Mouse (Mus musculus) embryonic facial prominence, embryonic 13.5 days (tissue): ENCODE data around the gene Elf4. TPM values are rescaled to one million over a fixed set of nuclear protein-coding genes. Genes with fewer than 3 reads are reported as not detected.
"Not testable (repeated sequence)": the region's sequence is repeated elsewhere in the genome, so short reads cannot be mapped to it uniquely, and the experiment has no call there.

Experiments used
- ATAC-seq: fragments of 200-750 bp; cut with Nextera tagmentation; 2 replicates; pipeline ENCODE4 v1.8.0; 2017; ENCODE audit warnings: low read depth; ENCODE audit not compliant: insufficient number of reproducible peaks, insufficient read depth, low FRiP score, low TSS enrichment
- H3K27ac ChIP-seq: fragments of 300-500 bp; sonication (generic); 2 replicates; pipeline ENCODE4 v1.5.1; 2015; ENCODE audit warnings: moderate library complexity, mild to moderate bottlenecking, inconsistent platforms
- H3K27me3 ChIP-seq: fragments of 300-500 bp; sonication (generic); 2 replicates; pipeline ENCODE4 v1.6.1; 2015; ENCODE audit warnings: mild to moderate bottlenecking, inconsistent platforms
- H3K36me3 ChIP-seq: fragments of 300-500 bp; sonication (generic); 2 replicates; pipeline ENCODE4 v1.6.1; 2015; ENCODE audit warnings: mild to moderate bottlenecking, inconsistent platforms
- H3K4me1 ChIP-seq: fragments of 300-500 bp; sonication (generic); 2 replicates; pipeline ENCODE4 v1.6.1; 2015; ENCODE audit warnings: inconsistent platforms
- H3K4me2 ChIP-seq: fragments of 300-500 bp; sonication (generic); 2 replicates; pipeline ENCODE4 v1.6.1; 2015; ENCODE audit warnings: moderate library complexity, mild to moderate bottlenecking, inconsistent platforms
- H3K4me3 ChIP-seq: fragments of 300-500 bp; sonication (generic); 2 replicates; pipeline ENCODE4 v1.5.1; 2015; ENCODE audit warnings: mild to moderate bottlenecking, inconsistent platforms
- H3K9ac ChIP-seq: fragments of 300-500 bp; sonication (generic); 2 replicates; pipeline ENCODE4 v1.6.1; 2015; ENCODE audit warnings: mild to moderate bottlenecking, inconsistent platforms
- H3K9me3 ChIP-seq: fragments of 300-500 bp; sonication (generic); 2 replicates; pipeline ENCODE4 v1.6.1; 2016; ENCODE audit warnings: inconsistent platforms
- WGBS: fragments of 180-500 bp; shearing (Covaris S2); methylation state at CpG from one replicate; pipeline ENCODE4 v1.1.7; 2015; ENCODE audit warnings: mixed read lengths; 5-methylcytosine and 5-hydroxymethylcytosine counted together
- polyA plus RNA-seq: library from polyadenylated mRNA; unstranded; fragments of >200 nt; fragmentation: Nextera tagmentation; extraction: Ambion mirVana; gene quantifications from 2 replicates; pipeline ENCODE4 v1.2.1, GENCODE M21; 2015

The Elf4 gene
- polyA plus RNA-seq, 1 experiment from 2014 or later, result 4.5 TPM

GRCm38 (mm10) chrX:48455018-48455417 lies 7.9 kb downstream of the Elf4 start:
- no peak overlapping the region for H3K9ac ChIP-seq
- WGBS, result 55% methylated on average over 9 of the region's 9 CpGs
- H3K4me2 ChIP-seq, result peak overlapping the region; percentile 58
- no peak overlapping the region for H3K27ac ChIP-seq
- ATAC-seq, result no peak
- no peaks in the 10 kb centered on the region for H3K36me3 ChIP-seq
- no peaks in the 10 kb centered on the region for H3K4me1 ChIP-seq
- H3K27me3 ChIP-seq, result peaks cover 17% of the 10 kb centered on the region
- no peaks in the 10 kb centered on the region for H3K9me3 ChIP-seq
- H3K4me3 ChIP-seq, result no peak overlapping the region

GRCm38 (mm10) chrX:48454495-48454878 lies 8.4 kb downstream of the Elf4 start:
- peak overlapping the region; percentile 72 for H3K9ac ChIP-seq

GRCm38 (mm10) chrX:48453736-48454494 lies 9.0 kb downstream of the Elf4 start:
- 26% methylated on average over 50 of the region's 91 CpGs for WGBS
- Histone ChIP-seq H3K27me3 (peaks cover 17% of the 10 kb centered on the region), H3K4me1 (no peaks in the 10 kb centered on the region), H3K9me3 (no peaks in the 10 kb centered on the region), H3K36me3 (no peaks in the 10 kb centered on the region), H3K9ac (peak overlapping the region; percentile 72), H3K4me2 (peak overlapping the region; percentile 58), H3K4me3 (peak overlapping the region; percentile 52), H3K27ac (no peak overlapping the region)
- ATAC-seq, result peak; percentile 84

More at GRCm38 (mm10) chrX:48454495-48454878, 8.4 kb downstream of the Elf4 start:
- Histone ChIP-seq H3K27me3 (peaks cover 17% of the 10 kb centered on the region), H3K4me2 (peak overlapping the region; percentile 58), H3K27ac (no peak overlapping the region), H3K4me1 (no peaks in the 10 kb centered on the region), H3K4me3 (peak overlapping the region; percentile 52), H3K36me3 (no peaks in the 10 kb centered on the region), H3K9me3 (no peaks in the 10 kb centered on the region)
- peak; percentile 57; the same call in 1 of the 2 replicates for ATAC-seq
- 27% methylated on average over 13 of the region's 21 CpGs for WGBS

- Histone ChIP-seq H3K36me3 (no peaks in the 10 kb centered on the region), H3K9me3 (no peaks in the 10 kb centered on the region), H3K27ac (no peak overlapping the region), H3K9ac (peak overlapping the region; percentile 72), H3K4me2 (peak overlapping the region; percentile 58), H3K4me3 (peak overlapping the region; percentile 52), H3K27me3 (peaks cover 17% of the 10 kb centered on the region), H3K4me1 (no peaks in the 10 kb centered on the region)
- ATAC-seq, result no peak
- 31% methylated on average over 68 of the region's 71 CpGs for WGBS
Observed at GRCm38 (mm10) chrX:48452931-48453673, 9.8 kb downstream of the Elf4 start.

GRCm38 (mm10) chrX:48452231-48452890 lies 10.6 kb downstream of the Elf4 start:
- H3K4me2 ChIP-seq, result peak overlapping the region; percentile 58
- no peaks in the 10 kb centered on the region for H3K9me3 ChIP-seq
- H3K4me1 ChIP-seq, result no peaks in the 10 kb centered on the region
- peak overlapping the region; percentile 72; the same call in 1 of the 2 replicates for H3K9ac ChIP-seq
- H3K27ac ChIP-seq, result no peak overlapping the region
- 37% methylated on average over 9 of the region's 9 CpGs for WGBS
- peak overlapping the region; percentile 52 for H3K4me3 ChIP-seq
- H3K36me3 ChIP-seq, result no peaks in the 10 kb centered on the region
- no peak for ATAC-seq
- H3K27me3 ChIP-seq, result peaks cover 17% of the 10 kb centered on the region

GRCm38 (mm10) chrX:48449646-48450045 lies 13.3 kb downstream of the Elf4 start:
- no peaks in the 10 kb centered on the region for H3K9me3 ChIP-seq
- H3K4me1 ChIP-seq, result no peaks in the 10 kb centered on the region
- no peak overlapping the region for H3K9ac ChIP-seq
- peaks cover 14% of the 10 kb centered on the region for H3K27me3 ChIP-seq
- H3K27ac ChIP-seq, result no peak overlapping the region
- ATAC-seq, result no peak
- H3K36me3 ChIP-seq, result no peaks in the 10 kb centered on the region
- H3K4me3 ChIP-seq, result no peak overlapping the region
- no peak overlapping the region for H3K4me2 ChIP-seq
- WGBS, result 37% methylated on average over 10 of the region's 10 CpGs

- Histone ChIP-seq H3K27me3 (no peaks in the 10 kb centered on the region), H3K9me3 (no peaks in the 10 kb centered on the region), H3K4me3 (no peak overlapping the region), H3K27ac (no peak overlapping the region), H3K9ac (no peak overlapping the region), H3K4me1 (no peaks in the 10 kb centered on the region), H3K36me3 (no peaks in the 10 kb centered on the region), H3K4me2 (no peak overlapping the region)
- 73% methylated on average over 4 of the region's 4 CpGs for WGBS
- ATAC-seq, result no peak
Observed at GRCm38 (mm10) chrX:48444677-48445076, 18.3 kb downstream of the Elf4 start.

- Histone ChIP-seq H3K9ac (no peak overlapping the region), H3K36me3 (no peaks in the 10 kb centered on the region), H3K4me2 (no peak overlapping the region), H3K4me3 (no peak overlapping the region), H3K27me3 (no peaks in the 10 kb centered on the region), H3K9me3 (no peaks in the 10 kb centered on the region), H3K27ac (no peak overlapping the region), H3K4me1 (peaks cover 9% of the 10 kb centered on the region)
- no peak for ATAC-seq
- 71% methylated on average over 7 of the region's 7 CpGs for WGBS
Observed at GRCm38 (mm10) chrX:48441954-48442353, 21.0 kb downstream of the Elf4 start.

- Histone ChIP-seq H3K9ac (no peak overlapping the region), H3K4me3 (no peak overlapping the region), H3K4me1 (peaks cover 9% of the 10 kb centered on the region), H3K36me3 (no peaks in the 10 kb centered on the region), H3K9me3 (no peaks in the 10 kb centered on the region), H3K27ac (no peak overlapping the region), H3K27me3 (no peaks in the 10 kb centered on the region), H3K4me2 (no peak overlapping the region)
- WGBS, result 83% methylated on average over 6 of the region's 6 CpGs
- ATAC-seq, result no peak
Observed at GRCm38 (mm10) chrX:48441548-48441947, 21.4 kb downstream of the Elf4 start.

GRCm38 (mm10) chrX:48439036-48439435 lies 23.9 kb downstream of the Elf4 start:
- no peak for ATAC-seq
- 52% methylated on average over 4 of the region's 4 CpGs for WGBS
- Histone ChIP-seq H3K9me3 (no peaks in the 10 kb centered on the region), H3K36me3 (no peaks in the 10 kb centered on the region), H3K9ac (no peak overlapping the region), H3K4me3 (no peak overlapping the region), H3K4me1 (peaks cover 9% of the 10 kb centered on the region), H3K27me3 (no peaks in the 10 kb centered on the region), H3K27ac (no peak overlapping the region), H3K4me2 (no peak overlapping the region)

- not testable (repeated sequence) for ATAC-seq
- 85% methylated on average over 6 of the region's 7 CpGs for WGBS
Observed at GRCm38 (mm10) chrX:48436082-48436481, 26.9 kb downstream of the Elf4 start.

More at GRCm38 (mm10) chrX:48436082-48436481, 26.9 kb downstream of the Elf4 start:
- H3K4me3 ChIP-seq, H3K27me3 ChIP-seq, H3K4me1 ChIP-seq, H3K4me2 ChIP-seq, H3K27ac ChIP-seq, H3K36me3 ChIP-seq, H3K9me3 ChIP-seq, H3K9ac ChIP-seq: not testable (repeated sequence)
